Mouse (Mus musculus): Measurements from ENCODE around the gene Pdzd8. TPM values are rescaled to one million over a fixed set of nuclear protein-coding genes. Genes with fewer than 3 reads are reported as not detected.

The Pdzd8 gene
- polyA plus RNA-seq, 1 experiment: not detected

DNA sequence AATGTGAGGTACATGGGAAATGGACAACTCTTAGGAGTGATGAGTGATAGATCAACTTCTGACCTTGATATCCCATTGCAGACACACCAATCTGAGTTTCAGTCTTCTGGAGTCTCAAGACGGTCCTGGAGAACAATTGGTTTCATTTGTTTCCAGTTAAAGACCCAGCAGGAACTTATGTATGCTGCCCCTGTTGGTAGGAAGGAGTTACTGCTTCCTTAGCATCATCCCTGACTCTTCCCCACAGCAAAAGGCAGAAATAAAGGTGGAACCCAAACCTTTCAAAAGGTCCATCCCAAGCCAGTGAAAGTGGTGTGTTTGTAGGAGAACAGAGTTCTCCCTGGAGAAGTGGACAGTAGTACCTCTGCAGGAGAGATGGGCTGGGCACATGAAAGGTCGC lies 30.9 kb upstream of the Pdzd8 start:
- H3K4me3 ChIP-seq (ENCODE audit: insufficient read depth, low read depth, low read length): no peak overlapping the region
- no peaks in the 10 kb centered on the region for H3K4me1 ChIP-seq (ENCODE audit: control insufficient read depth, insufficient read depth, low read length)
- WGBS: 84% methylated on average over 2 of the region's 2 CpGs
- TF ChIP-seq POLR2A (IDR thresholded peaks at IDR 0.05; ENCODE audit: insufficient read depth, low read depth, low read length) (no peak), CTCF (IDR thresholded peaks at IDR 0.05; ENCODE audit: insufficient read depth, low read depth, low read length) (no peak)
- no peak overlapping the region for H3K27ac ChIP-seq (ENCODE audit: insufficient read depth, low read depth, low read length)

- TF ChIP-seq POLR2A (IDR thresholded peaks at IDR 0.05; ENCODE audit: insufficient read depth, low read depth, low read length) (no peak), CTCF (IDR thresholded peaks at IDR 0.05; ENCODE audit: insufficient read depth, low read depth, low read length) (no peak)
- 93% methylated on average over 6 of the region's 6 CpGs for WGBS
- Histone ChIP-seq H3K27ac (ENCODE audit: insufficient read depth, low read depth, low read length) (no peak overlapping the region), H3K4me3 (ENCODE audit: insufficient read depth, low read depth, low read length) (no peak overlapping the region), H3K4me1 (ENCODE audit: control insufficient read depth, insufficient read depth, low read length) (no peaks in the 10 kb centered on the region)
Observed at GRCm38 (mm10) chr19:59374940-59375339, 29.4 kb upstream of the Pdzd8 start.

DNA sequence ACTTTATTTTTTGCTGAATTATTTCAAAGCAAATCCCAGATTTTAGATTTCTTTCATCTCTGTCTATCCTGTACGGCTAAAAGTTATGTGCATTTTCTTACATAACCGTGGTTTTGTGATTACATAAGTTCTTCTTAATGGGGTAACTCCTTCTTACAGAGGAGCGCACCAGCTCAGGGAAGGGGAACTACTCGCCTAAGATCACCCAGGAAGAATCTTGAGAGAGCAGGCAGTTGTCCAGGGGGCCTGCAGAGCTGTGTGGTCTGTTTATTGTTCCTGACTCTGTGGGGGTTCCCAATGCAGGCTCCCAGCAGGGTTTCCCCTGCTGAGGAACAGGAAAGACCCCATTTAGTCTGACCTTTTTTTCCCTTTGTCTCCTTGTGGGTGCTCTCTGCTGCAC lies 27.3 kb upstream of the Pdzd8 start:
- 78% methylated on average over 4 of the region's 4 CpGs for WGBS
- Histone ChIP-seq H3K27ac (ENCODE audit: insufficient read depth, low read depth, low read length) (no peak overlapping the region), H3K4me1 (ENCODE audit: control insufficient read depth, insufficient read depth, low read length) (no peaks in the 10 kb centered on the region), H3K4me3 (ENCODE audit: insufficient read depth, low read depth, low read length) (no peak overlapping the region)
- no peak for TF ChIP-seq POLR2A (IDR thresholded peaks at IDR 0.05; ENCODE audit: insufficient read depth, low read depth, low read length)
- TF ChIP-seq CTCF (IDR thresholded peaks at IDR 0.05; ENCODE audit: insufficient read depth, low read depth, low read length): no peak

- TF ChIP-seq CTCF (IDR thresholded peaks at IDR 0.05; ENCODE audit: insufficient read depth, low read depth, low read length): no peak
- TF ChIP-seq POLR2A (IDR thresholded peaks at IDR 0.05; ENCODE audit: insufficient read depth, low read depth, low read length): no peak
- no peak overlapping the region for H3K27ac ChIP-seq (ENCODE audit: insufficient read depth, low read depth, low read length)
- 83% methylated on average over 4 of the region's 4 CpGs for WGBS
- H3K4me3 ChIP-seq (ENCODE audit: insufficient read depth, low read depth, low read length): no peak overlapping the region
- H3K4me1 ChIP-seq (ENCODE audit: control insufficient read depth, insufficient read depth, low read length): no peaks in the 10 kb centered on the region
Observed at GRCm38 (mm10) chr19:59371016-59371415, 25.4 kb upstream of the Pdzd8 start.

DNA sequence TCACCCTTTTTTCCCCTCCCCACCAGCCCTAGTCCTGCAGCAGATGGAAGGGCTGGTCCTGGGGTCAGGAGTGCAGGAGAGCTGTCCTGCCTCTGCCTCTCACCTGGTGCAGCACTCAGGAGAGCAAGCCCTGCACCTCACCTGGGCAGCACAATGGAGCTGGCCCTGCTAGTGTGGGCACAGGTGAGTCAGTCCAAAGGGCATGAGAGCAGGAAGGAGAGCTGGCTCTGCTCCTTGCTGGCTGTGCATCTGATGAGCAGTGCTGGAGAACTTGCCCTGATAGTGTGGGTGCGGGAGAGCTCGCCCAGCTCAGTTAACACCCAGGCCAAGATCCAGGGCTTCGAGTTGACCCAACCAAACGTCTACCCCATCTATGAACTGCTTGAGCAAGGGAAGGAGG lies 22.3 kb upstream of the Pdzd8 start:
- TF ChIP-seq POLR2A (IDR thresholded peaks at IDR 0.05; ENCODE audit: insufficient read depth, low read depth, low read length) (no peak), CTCF (IDR thresholded peaks at IDR 0.05; ENCODE audit: insufficient read depth, low read depth, low read length) (no peak)
- no peak overlapping the region for H3K27ac ChIP-seq (ENCODE audit: insufficient read depth, low read depth, low read length)
- no peaks in the 10 kb centered on the region for H3K4me1 ChIP-seq (ENCODE audit: control insufficient read depth, insufficient read depth, low read length)
- WGBS: 86% methylated on average over 4 of the region's 4 CpGs
- H3K4me3 ChIP-seq (ENCODE audit: insufficient read depth, low read depth, low read length): no peak overlapping the region

DNA sequence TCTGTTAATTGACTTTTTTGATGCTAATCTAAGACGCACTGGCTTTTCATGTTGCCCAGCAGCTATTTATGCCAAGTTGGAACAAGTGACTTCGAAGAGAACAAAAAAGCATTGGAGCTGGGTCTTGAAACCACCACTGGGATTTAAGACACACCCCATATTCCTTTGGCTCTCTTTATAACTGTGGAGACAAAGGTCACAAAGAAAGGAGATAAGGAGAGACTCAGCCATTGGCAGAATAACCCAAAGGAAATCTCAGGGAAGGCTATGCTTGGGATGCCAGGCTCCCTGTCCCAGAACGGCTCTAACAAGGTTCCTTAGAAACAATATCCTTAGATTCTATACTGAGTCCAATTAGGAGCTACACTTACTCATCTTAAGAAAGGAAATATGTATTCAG lies 21.1 kb upstream of the Pdzd8 start:
- TF ChIP-seq CTCF (IDR thresholded peaks at IDR 0.05; ENCODE audit: insufficient read depth, low read depth, low read length): no peak
- no peak for TF ChIP-seq POLR2A (IDR thresholded peaks at IDR 0.05; ENCODE audit: insufficient read depth, low read depth, low read length)
- no peak overlapping the region for H3K27ac ChIP-seq (ENCODE audit: insufficient read depth, low read depth, low read length)
- H3K4me3 ChIP-seq (ENCODE audit: insufficient read depth, low read depth, low read length): no peak overlapping the region
- H3K4me1 ChIP-seq (ENCODE audit: control insufficient read depth, insufficient read depth, low read length): no peaks in the 10 kb centered on the region
- WGBS: 64% methylated on average over 3 of the region's 3 CpGs

- Histone ChIP-seq H3K27ac (ENCODE audit: insufficient read depth, low read depth, low read length) (no peak overlapping the region), H3K4me3 (ENCODE audit: insufficient read depth, low read depth, low read length) (no peak overlapping the region), H3K4me1 (ENCODE audit: control insufficient read depth, insufficient read depth, low read length) (no peaks in the 10 kb centered on the region)
- TF ChIP-seq CTCF (IDR thresholded peaks at IDR 0.05; ENCODE audit: insufficient read depth, low read depth, low read length): no peak
- TF ChIP-seq POLR2A (IDR thresholded peaks at IDR 0.05; ENCODE audit: insufficient read depth, low read depth, low read length): no peak
- WGBS: 92% methylated on average over 3 of the region's 3 CpGs
Observed at GRCm38 (mm10) chr19:59363666-59364065, 18.1 kb upstream of the Pdzd8 start.

DNA sequence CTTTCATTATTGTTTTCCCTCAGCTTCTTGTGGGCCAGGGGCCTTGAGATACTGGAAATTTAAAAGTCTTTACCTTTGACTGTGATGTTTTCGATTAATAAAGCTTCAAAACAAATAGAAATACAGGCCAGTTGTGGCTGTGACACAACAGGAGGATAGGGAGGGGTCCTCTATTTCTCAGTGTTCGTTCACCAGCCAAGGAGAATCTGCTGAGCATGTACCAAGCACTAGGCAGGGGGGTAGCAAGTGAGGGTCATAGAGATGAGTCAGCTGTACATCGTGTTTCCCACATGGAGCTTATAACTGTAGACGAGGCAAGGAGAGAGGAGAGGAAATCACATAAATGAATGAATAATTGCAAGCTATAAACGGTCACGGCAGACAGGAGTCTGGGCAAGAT lies 17.1 kb upstream of the Pdzd8 start:
- Histone ChIP-seq H3K27ac (ENCODE audit: insufficient read depth, low read depth, low read length) (no peak overlapping the region), H3K4me1 (ENCODE audit: control insufficient read depth, insufficient read depth, low read length) (no peaks in the 10 kb centered on the region), H3K4me3 (ENCODE audit: insufficient read depth, low read depth, low read length) (no peak overlapping the region)
- 81% methylated on average over 6 of the region's 6 CpGs for WGBS
- TF ChIP-seq POLR2A (IDR thresholded peaks at IDR 0.05; ENCODE audit: insufficient read depth, low read depth, low read length) (no peak), CTCF (IDR thresholded peaks at IDR 0.05; ENCODE audit: insufficient read depth, low read depth, low read length) (no peak)

GRCm38 (mm10) chr19:59360486-59360896 lies 14.9 kb upstream of the Pdzd8 start:
- WGBS: 54% methylated on average over 2 of the region's 2 CpGs
- TF ChIP-seq CTCF (IDR thresholded peaks at IDR 0.05; ENCODE audit: insufficient read depth, low read depth, low read length): no peak
- no peak for TF ChIP-seq POLR2A (IDR thresholded peaks at IDR 0.05; ENCODE audit: insufficient read depth, low read depth, low read length)
- Histone ChIP-seq H3K4me1 (ENCODE audit: control insufficient read depth, insufficient read depth, low read length) (no peaks in the 10 kb centered on the region), H3K4me3 (ENCODE audit: insufficient read depth, low read depth, low read length) (no peak overlapping the region), H3K27ac (ENCODE audit: insufficient read depth, low read depth, low read length) (no peak overlapping the region)

GRCm38 (mm10) chr19:59359202-59359601 lies 13.6 kb upstream of the Pdzd8 start:
- Histone ChIP-seq H3K4me1 (ENCODE audit: control insufficient read depth, insufficient read depth, low read length) (no peaks in the 10 kb centered on the region), H3K27ac (ENCODE audit: insufficient read depth, low read depth, low read length) (no peak overlapping the region), H3K4me3 (ENCODE audit: insufficient read depth, low read depth, low read length) (no peak overlapping the region)
- TF ChIP-seq POLR2A (IDR thresholded peaks at IDR 0.05; ENCODE audit: insufficient read depth, low read depth, low read length) (no peak), CTCF (IDR thresholded peaks at IDR 0.05; ENCODE audit: insufficient read depth, low read depth, low read length) (no peak)
- WGBS: 88% methylated on average over 4 of the region's 4 CpGs

Data from olfactory bulb, adult 2 months (tissue).